Mouse (Mus musculus) kidney, adult 2 months (tissue): Measurements from ENCODE around the gene Gabarap.

Source experiments
- CTCF ChIP-seq: fragments of 200-500 bp; conservative IDR thresholded peaks from 2 replicates; pipeline ENCODE4 v1.5.1; 2011; ENCODE audit warnings: low read depth, mild to moderate bottlenecking, control low read depth, low read length, moderate library complexity, mixed read lengths; ENCODE audit not compliant: insufficient read depth, insufficient read length
- POLR2A ChIP-seq: fragments of 200-500 bp; IDR thresholded peaks from one replicate; pipeline ENCODE4 v1.6.1; 2011; ENCODE audit warnings: low read depth, low read length, control low read depth

DNA sequence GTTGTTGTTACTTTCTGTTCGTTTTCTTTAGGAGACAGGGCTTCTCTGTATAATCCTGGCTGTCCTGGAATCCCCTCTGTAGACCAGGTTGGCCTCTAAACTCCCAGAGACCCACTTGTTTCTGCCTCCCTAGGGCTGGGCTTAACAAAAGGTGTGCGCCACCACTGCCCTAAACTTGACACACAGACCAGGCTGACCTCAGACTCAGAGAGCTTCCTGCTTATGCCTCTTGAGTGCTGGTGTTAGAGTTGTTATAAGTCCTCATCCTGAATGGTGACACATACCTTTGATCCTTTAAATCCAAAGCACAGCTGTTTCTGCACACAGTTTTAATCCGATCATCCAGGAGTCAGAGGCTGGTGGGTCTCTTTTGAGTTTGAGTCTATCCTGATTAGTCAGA, 2.0 kb downstream of the Gabarap start:
- no peak for TF ChIP-seq CTCF
- no peak for TF ChIP-seq POLR2A
